Mouse (Mus musculus): Measurements from ENCODE around the gene Cib1. TPM values are rescaled to one million over a fixed set of nuclear protein-coding genes. Genes with fewer than 3 reads are reported as not detected.

Gene Cib1
- polyA plus RNA-seq, 1 experiment from 2014 or later: 26.4 TPM

GRCm38 (mm10) chr7:80178037-80178729, 54.4 kb downstream of the Cib1 start:
- H3K4me1 ChIP-seq (ENCODE audit: control insufficient read depth, insufficient read depth, low read length): no peaks in the 10 kb centered on the region
- 89% methylated on average over 10 of the region's 10 CpGs for WGBS
- no peak overlapping the region for H3K27ac ChIP-seq (ENCODE audit: low read depth, low read length)
- H3K9ac ChIP-seq (replicated peaks; ENCODE audit: low read depth, low read length): no peak overlapping the region
- ATAC-seq (ENCODE audit: low read depth): no peak
- H3K36me3 ChIP-seq (ENCODE audit: control insufficient read depth, insufficient read depth, low read length): no peaks in the 10 kb centered on the region
- H3K4me3 ChIP-seq (ENCODE audit: low read depth, low read length): no peak overlapping the region
- no peaks in the 10 kb centered on the region for H3K27me3 ChIP-seq (ENCODE audit: control insufficient read depth, insufficient read depth, low read length)
- no peak overlapping the region for H3K4me2 ChIP-seq (ENCODE audit: low read depth, low read length)
- H3K9me3 ChIP-seq (ENCODE audit: control insufficient read depth, low read length): no peaks in the 10 kb centered on the region

- ATAC-seq (ENCODE audit: low read depth): no peak
- Histone ChIP-seq H3K9ac (replicated peaks; ENCODE audit: low read depth, low read length) (no peak overlapping the region), H3K4me2 (ENCODE audit: low read depth, low read length) (no peak overlapping the region), H3K9me3 (ENCODE audit: control insufficient read depth, low read length) (no peaks in the 10 kb centered on the region), H3K27ac (ENCODE audit: low read depth, low read length) (no peak overlapping the region), H3K36me3 (ENCODE audit: control insufficient read depth, insufficient read depth, low read length) (no peaks in the 10 kb centered on the region), H3K27me3 (ENCODE audit: control insufficient read depth, insufficient read depth, low read length) (no peaks in the 10 kb centered on the region), H3K4me3 (ENCODE audit: low read depth, low read length) (no peak overlapping the region), H3K4me1 (ENCODE audit: control insufficient read depth, insufficient read depth, low read length) (no peaks in the 10 kb centered on the region)
- 94% methylated on average over 3 of the region's 3 CpGs for WGBS
Observed at GRCm38 (mm10) chr7:80177438-80177837, 55.2 kb downstream of the Cib1 start.

Other genes starting within 250 kb of the Cib1 start
- 14.0 and 14.1 TPM in 2 replicates for gene Zfp710, start 208.0 kb downstream of the Cib1 start, polyA plus RNA-seq (2014; fragmentation: Nextera tagmentation; extraction: Ambion mirVana)
- gene Idh2, start 117.4 kb downstream of the Cib1 start, polyA plus RNA-seq (2014; fragmentation: Nextera tagmentation; extraction: Ambion mirVana): 189 and 215 TPM in 2 replicates
- gene Sema4b, start 46.0 kb downstream of the Cib1 start, polyA plus RNA-seq (2014; fragmentation: Nextera tagmentation; extraction: Ambion mirVana): 18.7 and 25.7 TPM in 2 replicates
- gene Gdpgp1, start 52 bp upstream of the Cib1 start, polyA plus RNA-seq (2014; fragmentation: Nextera tagmentation; extraction: Ambion mirVana): 4.5 and 5.3 TPM in 2 replicates
- 3.1 and 4.2 TPM in 2 replicates for gene Ttll13, start 13.6 kb upstream of the Cib1 start, polyA plus RNA-seq (2014; fragmentation: Nextera tagmentation; extraction: Ambion mirVana)
- gene Ngrn, start 28.4 kb upstream of the Cib1 start, polyA plus RNA-seq (2014; fragmentation: Nextera tagmentation; extraction: Ambion mirVana): 66.2 and 70.2 TPM in 2 replicates
- gene Vps33b, start 36.8 kb upstream of the Cib1 start, polyA plus RNA-seq (2014; fragmentation: Nextera tagmentation; extraction: Ambion mirVana): 34.9 and 35.3 TPM in 2 replicates
- 21.5 and 24.9 TPM in 2 replicates for gene Prc1, start 61.6 kb upstream of the Cib1 start, polyA plus RNA-seq (2014; fragmentation: Nextera tagmentation; extraction: Ambion mirVana)
- 13.7 and 20.1 TPM in 2 replicates for gene Rccd1, start 91.6 kb upstream of the Cib1 start, polyA plus RNA-seq (2014; fragmentation: Nextera tagmentation; extraction: Ambion mirVana)
- 32.3 and 41.0 TPM in 2 replicates for gene Unc45a, start 108.2 kb upstream of the Cib1 start, polyA plus RNA-seq (2014; fragmentation: Nextera tagmentation; extraction: Ambion mirVana)
- 21.5 and 25.8 TPM in 2 replicates for gene Hddc3, start 110.3 kb upstream of the Cib1 start, polyA plus RNA-seq (2014; fragmentation: Nextera tagmentation; extraction: Ambion mirVana)
- gene Man2a2, start 138.6 kb upstream of the Cib1 start, polyA plus RNA-seq (2014; fragmentation: Nextera tagmentation; extraction: Ambion mirVana): 22.9 and 23.6 TPM in 2 replicates
- 2.2 and 6.0 TPM in 2 replicates for gene Fes, start 155.1 kb upstream of the Cib1 start, polyA plus RNA-seq (2014; fragmentation: Nextera tagmentation; extraction: Ambion mirVana)
- gene Furin, start 172.6 kb upstream of the Cib1 start, polyA plus RNA-seq (2014; fragmentation: Nextera tagmentation; extraction: Ambion mirVana): 5.3 TPM in 2 replicates